Mouse (Mus musculus) thymus, postnatal 36 days (tissue): ENCODE data around the gene Eif4b.
"Not testable (repeated sequence)": the region's sequence is repeated elsewhere in the genome, so short reads cannot be mapped to it uniquely, and the experiment has no call there.

Experiments
- DNase-seq, 2 experiments: peaks; one replicate each; pipeline ENCODE4 v3.0.0; 2022; ENCODE audit warnings: mixed read lengths in 2 of 2

Gene Eif4b

DNA sequence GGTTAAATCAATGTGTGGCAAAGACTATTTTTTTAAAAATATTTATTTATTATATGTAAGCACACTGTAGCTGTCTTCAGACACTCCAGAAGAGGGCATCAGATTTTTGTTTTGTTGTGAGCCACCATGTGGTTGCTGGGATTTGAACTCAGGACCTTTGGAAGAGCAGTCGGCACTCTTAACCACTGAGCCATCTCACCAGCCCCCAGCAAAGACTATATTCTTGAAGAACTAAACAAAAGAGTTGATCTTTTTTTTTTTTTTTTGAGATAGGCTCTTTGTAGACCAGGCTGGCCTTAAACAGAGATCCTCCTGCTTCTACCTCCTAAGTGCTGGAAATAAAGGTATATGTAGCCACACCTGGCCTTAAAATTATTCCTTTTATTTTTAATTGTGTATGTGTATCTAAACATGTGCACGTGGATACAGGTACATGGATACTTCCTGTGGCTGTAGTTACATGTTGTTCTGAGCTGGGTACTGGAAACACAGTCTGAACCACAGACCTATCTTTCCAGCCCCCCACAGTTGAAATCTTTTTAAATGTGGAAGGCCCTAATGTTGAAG, 3.6 kb downstream of the Eif4b start:
- no peak for DNase-seq

- no peak for DNase-seq
Measured at GRCm38 (mm10) chr15:102079221-102079620, 5.6 kb downstream of the Eif4b start.

DNA sequence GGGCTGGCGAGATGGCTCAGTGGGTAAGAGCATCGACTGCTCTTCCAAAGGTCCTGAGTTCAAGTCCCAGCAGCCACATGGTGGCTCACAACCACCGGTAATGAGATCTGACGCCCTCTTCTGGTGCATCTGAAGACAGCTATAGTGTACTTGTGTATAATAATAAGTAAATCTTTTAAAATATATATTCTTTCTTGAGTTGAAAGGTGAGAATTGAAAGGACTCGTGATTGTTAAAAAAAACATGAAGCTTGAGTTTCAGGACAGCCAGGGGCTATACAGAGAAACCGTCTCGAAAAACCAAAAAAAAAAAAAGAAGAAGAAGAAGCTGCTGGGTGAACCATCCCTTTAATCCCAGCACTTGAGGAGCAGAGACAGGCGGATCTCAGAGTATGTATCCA, 6.4 kb downstream of the Eif4b start:
- DNase-seq, result not testable (repeated sequence)

DNA sequence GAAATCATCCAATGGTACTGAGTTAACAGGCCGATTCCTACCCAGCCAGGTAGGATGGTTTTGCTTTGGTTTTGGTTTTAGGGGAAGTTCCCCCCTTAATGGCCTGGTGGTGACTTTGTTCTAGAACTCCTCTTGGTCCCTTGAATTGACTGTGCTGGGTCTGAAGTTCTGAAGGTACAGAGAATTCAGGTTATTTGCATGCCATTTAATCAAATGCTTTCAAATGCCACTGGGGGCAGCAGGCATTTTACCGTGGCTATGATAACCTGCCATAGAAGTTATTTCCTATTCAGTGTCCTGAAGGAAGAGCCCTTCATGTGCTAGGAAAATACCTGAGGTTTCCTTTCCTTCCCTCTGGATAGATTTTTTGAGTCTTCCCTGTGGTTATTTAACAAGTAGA, 6.9 kb downstream of the Eif4b start:
- DNase-seq, result no peak

DNA sequence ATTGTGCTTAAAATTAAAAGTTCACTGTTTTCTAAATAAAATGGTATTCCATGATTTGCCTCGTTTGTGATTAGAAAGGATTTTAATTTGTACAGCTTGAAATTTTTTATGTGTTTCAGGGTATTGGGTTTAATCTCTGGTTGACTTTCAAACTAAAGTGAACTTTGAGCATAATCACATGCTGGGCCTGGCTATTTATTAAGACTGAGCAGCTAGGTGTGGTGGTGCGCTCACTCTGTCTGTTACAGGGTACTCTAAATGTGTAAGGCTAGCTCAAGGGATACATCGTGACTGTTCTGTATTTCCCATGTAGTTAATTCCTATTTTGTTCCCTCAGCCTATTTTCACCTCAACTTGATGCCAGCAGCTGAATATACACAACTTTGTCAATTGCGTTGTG, 8.6 kb downstream of the Eif4b start:
- DNase-seq, result no peak

GRCm38 (mm10) chr15:102083028-102083427, 9.5 kb downstream of the Eif4b start:
- DNase-seq, result no peak

DNA sequence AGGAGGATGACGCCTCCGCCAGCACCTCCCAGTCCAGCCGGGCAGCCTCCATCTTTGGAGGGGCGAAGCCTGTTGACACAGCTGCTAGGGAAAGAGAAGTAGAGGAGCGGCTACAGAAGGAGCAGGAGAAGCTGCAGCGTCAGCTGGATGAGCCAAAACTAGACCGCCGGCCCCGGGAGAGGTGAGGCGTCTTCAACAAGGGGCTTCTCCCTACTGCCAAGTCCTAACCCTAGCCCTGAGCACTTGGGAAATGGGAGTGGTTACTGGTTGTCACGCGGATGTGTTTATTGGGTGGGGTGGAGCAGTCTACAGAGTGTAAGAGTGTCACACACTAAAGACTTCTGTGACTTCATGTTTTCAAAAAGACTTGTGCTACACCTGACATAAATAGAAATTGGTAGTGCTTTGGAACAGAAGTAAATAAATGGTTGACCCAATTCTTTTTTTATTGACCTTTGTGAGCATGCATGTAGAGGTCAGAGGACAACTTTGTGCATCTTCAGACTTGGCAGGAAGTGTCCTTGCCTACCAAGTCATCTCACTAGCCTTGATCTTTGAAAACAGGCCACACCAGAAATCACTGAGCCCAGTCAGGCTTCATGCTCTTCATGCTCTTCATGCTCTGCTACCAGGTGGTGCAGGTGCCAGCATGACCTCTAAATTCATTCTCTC, 16.5 kb downstream of the Eif4b start:
- no peak for DNase-seq

DNA sequence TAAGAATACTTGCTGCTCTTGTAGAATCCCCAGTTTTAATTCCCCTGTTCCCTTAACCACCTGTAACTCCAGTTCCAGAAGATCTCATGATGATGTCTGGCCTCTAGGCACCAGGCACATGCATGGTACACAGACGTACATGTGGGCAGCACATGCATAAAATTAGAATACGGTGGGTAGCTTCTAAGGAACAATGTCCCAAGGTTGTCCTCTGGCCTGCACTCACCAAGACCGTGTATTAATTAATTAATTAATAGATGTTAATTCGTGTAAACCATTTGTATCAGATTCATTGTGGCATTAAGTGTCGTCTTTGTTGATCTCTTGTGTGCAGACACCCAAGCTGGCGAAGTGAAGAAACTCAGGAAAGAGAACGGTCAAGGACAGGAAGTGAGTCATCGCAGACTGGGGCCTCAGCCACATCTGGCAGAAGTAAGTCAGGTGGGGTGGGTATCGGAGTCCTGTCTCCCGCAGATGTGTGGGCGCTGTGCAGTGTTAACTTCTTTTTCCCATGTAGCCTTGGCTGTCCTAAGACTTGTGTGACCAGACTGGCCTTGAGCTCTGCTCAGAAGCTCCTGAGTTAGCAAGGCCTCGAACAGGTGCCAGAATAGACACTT, 17.6 kb downstream of the Eif4b start:
- DNase-seq, result no peak

- no peak for DNase-seq
Measured at GRCm38 (mm10) chr15:102091688-102092087, 18.1 kb downstream of the Eif4b start.

GRCm38 (mm10) chr15:102092222-102092621, 18.6 kb downstream of the Eif4b start:
- no peak for DNase-seq

- no peak for DNase-seq
Measured at GRCm38 (mm10) chr15:102094157-102094556, 20.6 kb downstream of the Eif4b start.

GRCm38 (mm10) chr15:102094988-102095387, 21.4 kb downstream of the Eif4b start:
- DNase-seq, result no peak

GRCm38 (mm10) chr15:102097147-102097915, 23.8 kb downstream of the Eif4b start:
- DNase-seq, result no peak

DNA sequence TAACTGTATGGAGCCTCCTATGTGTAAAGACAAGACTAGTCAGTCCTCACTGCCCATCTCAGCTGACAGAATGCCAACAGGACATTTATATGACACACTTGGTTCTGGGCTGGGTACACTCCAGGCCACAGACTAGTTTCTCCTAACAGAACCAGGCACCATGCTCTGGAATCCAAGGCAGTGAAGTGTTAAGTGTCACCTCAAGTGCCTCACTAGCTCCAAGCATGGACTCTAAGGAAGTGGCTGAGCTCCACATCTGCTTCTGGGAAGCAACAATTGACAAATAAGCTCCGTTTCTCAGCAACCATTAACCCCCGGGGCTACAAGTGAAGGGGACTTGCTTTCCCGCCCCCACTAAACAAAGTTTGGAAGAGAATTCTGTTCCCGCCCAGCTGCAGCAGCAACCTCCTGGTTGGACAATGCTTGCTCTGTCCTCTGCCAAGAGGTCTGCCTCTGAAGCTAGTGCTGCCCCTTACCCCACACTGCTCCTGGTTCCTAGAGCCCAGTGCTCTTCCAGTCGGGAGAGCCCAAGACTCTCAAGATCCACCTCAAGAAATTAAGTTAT, 24.5 kb downstream of the Eif4b start:
- no peak for DNase-seq

DNA sequence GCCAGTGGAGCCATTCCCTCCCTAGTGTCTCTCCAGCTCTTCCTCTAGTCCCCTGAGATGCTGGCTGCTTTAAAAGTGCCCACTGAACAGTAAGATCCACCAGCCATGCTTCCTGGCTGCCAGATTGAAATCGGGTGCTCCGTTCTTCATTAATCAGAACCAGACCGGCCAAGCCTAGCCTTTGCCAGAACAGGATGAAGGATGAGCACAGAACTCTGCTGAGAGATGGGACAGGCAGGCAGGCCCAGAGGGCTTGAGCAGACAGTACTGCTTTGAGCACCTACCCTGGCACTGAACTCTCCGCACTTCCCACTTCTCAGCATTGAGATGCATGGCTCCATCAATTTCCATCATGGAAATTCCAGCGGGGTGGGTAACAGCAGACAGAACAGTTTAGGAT, 25.7 kb downstream of the Eif4b start:
- DNase-seq, result no peak

- no peak for DNase-seq
Measured at GRCm38 (mm10) chr15:102099771-102100160, 26.2 kb downstream of the Eif4b start.

DNA sequence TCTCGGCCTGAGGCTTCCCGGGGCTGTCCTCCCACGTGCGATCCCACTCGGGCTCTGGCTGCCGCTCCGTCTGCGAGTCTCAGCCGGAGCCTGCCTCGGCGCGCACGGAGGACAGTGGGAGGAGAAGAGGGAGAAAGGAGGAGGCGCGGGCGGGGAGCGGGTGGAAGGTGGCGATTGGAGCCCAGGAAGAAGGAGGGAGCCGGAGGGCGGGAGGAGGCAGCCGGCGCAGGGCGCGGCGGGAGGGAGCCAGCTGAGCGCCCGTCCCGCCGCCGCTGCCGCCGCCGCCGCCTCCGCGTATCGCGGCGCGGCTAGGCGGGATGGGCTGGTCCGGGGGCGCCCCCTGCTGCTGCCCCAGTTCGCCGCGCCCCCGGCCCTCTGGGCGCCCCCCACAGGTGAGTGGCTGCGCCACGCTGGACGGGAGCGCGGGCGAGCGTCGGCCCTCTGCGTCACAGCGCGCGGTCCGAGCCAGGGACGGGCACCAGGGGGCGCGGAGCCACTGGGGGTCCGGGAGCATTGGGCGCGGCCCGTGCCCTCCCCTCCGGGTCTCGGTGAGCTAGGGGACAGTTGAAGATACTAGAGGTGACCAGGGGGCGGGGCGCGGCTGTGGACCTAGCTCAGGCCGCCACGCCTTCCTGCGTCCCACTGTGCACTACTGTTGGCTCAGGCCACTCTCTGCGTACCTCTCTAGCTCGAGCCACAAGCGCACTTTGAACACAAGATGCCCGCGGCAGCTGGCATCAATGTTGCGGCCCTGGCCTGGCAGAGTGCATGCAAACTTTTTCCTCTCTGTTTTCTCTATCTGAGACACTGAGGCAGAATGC, 26.8 kb downstream of the Eif4b start, which contains the start of gene Tns2:
Gene Tns2, plus strand, starts transcription at position 253 of the 821 bp plus-strand sequence.
- peak; percentile 72 to 74 for DNase-seq

DNA sequence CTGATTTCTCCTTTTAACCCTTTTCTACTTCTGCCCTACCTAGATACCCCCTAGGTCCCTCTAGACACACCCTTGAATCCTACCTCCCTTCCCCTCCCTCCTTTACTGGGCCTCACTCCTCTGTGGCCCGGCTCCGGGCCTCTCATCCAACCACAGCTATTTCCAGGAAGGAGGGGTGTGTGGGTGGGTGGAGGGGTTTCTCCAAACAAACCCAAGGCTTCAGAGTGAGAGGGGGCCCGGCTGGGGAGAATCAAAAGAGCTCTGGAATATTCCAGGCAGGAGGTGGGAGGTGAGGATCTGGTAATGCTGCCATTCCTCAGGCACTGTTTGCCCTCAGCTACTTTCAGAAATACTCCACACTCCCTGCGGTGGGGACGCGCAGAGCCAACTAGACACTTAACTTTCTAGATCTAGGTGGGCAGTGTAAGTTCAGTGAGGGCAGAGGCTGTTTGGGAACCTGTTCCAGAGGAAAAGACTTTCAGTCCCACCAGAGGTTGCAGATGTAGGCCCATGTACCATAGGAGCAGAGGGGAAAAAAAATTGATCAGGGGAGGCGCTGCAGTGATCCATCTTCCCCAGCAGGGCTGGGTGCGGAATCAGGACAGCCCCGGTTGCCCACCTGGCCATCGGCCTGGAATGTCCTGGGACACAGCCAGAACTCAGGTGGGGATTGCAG, 27.6 kb downstream of the Eif4b start:
- no peak for DNase-seq

- DNase-seq, result no peak
Measured at GRCm38 (mm10) chr15:102101672-102102541, 28.3 kb downstream of the Eif4b start.

GRCm38 (mm10) chr15:102102548-102103121, 29.1 kb downstream of the Eif4b start:
- no peak for DNase-seq
